Mouse (Mus musculus): ENCODE measurements around the gene Ppm1h. TPM values are rescaled to one million over a fixed set of nuclear protein-coding genes. Genes with fewer than 3 reads are reported as not detected.
A peak's percentile ranks its signal among the peaks of the same experiment; 100 is the strongest.

Ppm1h gene
- polyA plus RNA-seq, 1 experiment from 2014 or later = 13.7 TPM

DNA sequence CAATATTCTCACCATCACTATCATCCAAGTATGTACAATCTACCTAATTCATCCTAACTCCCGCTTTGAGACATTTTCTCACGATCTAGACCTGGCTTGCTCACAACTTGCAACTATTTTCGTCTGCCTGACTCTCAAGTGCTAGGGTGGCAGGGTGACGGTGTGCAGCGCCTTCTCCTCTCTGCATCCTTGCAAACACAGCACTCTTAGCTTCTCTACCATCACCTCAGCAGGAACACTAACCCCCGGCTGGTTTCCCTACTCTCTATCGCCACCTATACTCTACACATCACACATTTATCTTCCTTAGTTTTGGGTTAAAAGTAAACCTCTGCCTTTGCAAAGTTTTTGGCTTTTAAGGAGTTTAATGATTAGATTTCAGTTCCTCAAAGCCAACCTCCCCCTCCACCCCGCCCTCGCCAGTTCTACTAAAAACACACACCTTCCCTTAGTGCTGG lies 309.1 kb downstream of the Ppm1h start:
- H3K4me3 ChIP-seq (replicated peaks) = no peak overlapping the region
- H3K27ac ChIP-seq = 0 out of 2 replicates have a peak overlapping the region, but pooled peaks have one; percentile 36
- H3K9ac ChIP-seq = no peak overlapping the region

DNA sequence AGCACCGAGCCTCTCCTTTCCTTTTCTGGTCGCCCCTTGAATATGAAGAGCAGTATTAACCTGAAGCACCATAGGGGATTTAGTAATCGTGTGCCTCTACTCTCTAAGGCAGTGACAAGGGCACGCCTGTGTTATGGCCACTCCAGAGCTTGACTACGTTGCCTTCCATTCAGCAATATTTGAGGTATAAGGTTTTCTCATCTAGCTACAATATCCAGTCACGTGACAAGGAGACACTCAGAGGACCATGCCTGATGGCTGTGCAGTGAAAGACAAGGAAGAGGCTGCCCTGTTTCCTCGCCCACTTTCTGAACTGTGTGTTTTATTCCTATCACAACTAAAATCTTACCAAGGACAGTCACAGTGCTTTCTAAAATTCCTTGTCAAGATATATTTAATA lies 309.8 kb downstream of the Ppm1h start:
- H3K4me1 ChIP-seq (replicated peaks) = peaks cover 7% of the 10 kb centered on the region; the same call in 1 of the 2 replicates
- no peak overlapping the region for H3K9ac ChIP-seq
- no peak overlapping the region for H3K4me2 ChIP-seq (replicated peaks)
- no peak for ATAC-seq
- H3K36me3 ChIP-seq = no peaks in the 10 kb centered on the region
- H3K9me3 ChIP-seq = no peaks in the 10 kb centered on the region
- H3K4me3 ChIP-seq (replicated peaks) = no peak overlapping the region
- WGBS = 74% methylated on average over 7 of the region's 7 CpGs
- no peaks in the 10 kb centered on the region for H3K27me3 ChIP-seq (replicated peaks)
- no peak overlapping the region for H3K27ac ChIP-seq

More for the DNA sequence above, 309.1 kb downstream of the Ppm1h start:
- Histone ChIP-seq H3K36me3 (no peaks in the 10 kb centered on the region), H3K4me2 (replicated peaks) (peak overlapping the region; percentile 9; the same call in 1 of the 2 replicates), H3K4me1 (replicated peaks) (peaks cover 12% of the 10 kb centered on the region), H3K9me3 (no peaks in the 10 kb centered on the region), H3K27me3 (replicated peaks) (no peaks in the 10 kb centered on the region)
- ATAC-seq = no peak
- WGBS = 21% methylated on average over 9 of the region's 9 CpGs

DNA sequence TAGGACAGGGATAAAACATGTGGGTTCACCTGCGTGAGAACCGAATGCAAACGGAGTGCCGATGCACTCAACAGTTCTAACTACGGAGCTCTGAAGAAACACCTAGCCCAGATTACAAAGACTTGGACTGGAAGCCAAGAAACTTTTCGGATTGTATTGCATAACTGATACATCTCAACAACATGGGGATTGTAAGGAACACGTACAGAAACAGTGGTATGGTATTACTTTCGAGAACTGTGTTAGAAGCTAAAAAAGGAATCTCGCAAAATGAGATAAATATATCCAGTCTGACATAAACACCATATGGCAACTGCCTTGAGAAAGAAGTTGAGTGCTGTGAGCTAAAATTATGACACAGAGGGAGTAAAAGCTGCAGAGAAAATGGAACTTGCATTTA lies 311.4 kb downstream of the Ppm1h start:
- Histone ChIP-seq H3K4me2 (replicated peaks) (no peak overlapping the region), H3K9ac (no peak overlapping the region), H3K4me1 (replicated peaks) (peaks cover 7% of the 10 kb centered on the region; the same call in 1 of the 2 replicates), H3K4me3 (replicated peaks) (no peak overlapping the region), H3K36me3 (no peaks in the 10 kb centered on the region), H3K27me3 (replicated peaks) (no peaks in the 10 kb centered on the region), H3K9me3 (no peaks in the 10 kb centered on the region), H3K27ac (no peak overlapping the region)
- WGBS = 83% methylated on average over 9 of the region's 9 CpGs
- no peak for ATAC-seq

DNA sequence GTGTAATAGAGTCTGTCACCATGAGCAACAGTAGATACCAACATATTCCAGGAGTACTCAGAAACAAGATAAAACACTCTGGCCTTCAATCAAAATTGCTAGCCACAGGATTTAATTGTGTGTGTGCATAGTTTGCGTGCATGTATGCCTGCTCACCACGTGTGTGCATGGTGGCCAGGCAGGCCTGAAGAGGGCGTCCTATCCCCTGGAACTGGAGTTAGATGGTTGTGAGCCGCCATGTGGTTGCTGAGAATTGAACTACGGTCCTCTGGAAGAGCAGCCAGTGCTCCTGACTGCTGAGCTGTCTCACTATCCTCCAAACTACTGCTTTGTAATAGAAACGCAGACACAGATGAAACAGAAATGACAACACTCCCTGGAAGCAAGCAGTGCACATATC lies 312.0 kb downstream of the Ppm1h start:
- Histone ChIP-seq H3K36me3 (peaks cover 4% of the 10 kb centered on the region), H3K4me1 (replicated peaks) (peaks cover 7% of the 10 kb centered on the region; the same call in 1 of the 2 replicates), H3K27ac (0 out of 2 replicates have a peak overlapping the region, but pooled peaks have one; percentile 6), H3K4me2 (replicated peaks) (no peak overlapping the region), H3K4me3 (replicated peaks) (no peak overlapping the region), H3K9ac (no peak overlapping the region), H3K27me3 (replicated peaks) (no peaks in the 10 kb centered on the region), H3K9me3 (no peaks in the 10 kb centered on the region)
- WGBS = 92% methylated on average over 6 of the region's 6 CpGs
- ATAC-seq = no peak

DNA sequence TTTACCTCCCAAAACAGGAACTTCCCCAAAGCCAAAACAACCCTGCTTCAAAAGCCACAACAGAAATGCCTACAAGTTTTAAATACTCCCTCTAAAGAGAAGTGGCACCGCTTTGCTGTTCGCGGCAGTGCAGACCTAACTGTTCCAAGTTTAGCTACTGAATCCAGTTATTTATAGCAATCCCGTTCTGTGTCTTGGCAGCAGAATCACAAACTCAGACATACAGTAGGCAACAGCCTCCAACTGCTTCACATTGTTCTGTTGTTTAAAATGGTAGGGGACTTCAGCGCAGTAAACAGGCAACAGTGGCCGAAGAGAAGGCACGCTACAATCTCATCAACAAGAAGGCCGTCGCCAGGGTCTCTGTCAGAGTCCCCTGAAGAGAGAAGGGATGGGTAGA lies 312.5 kb downstream of the Ppm1h start:
- Histone ChIP-seq H3K9me3 (no peaks in the 10 kb centered on the region), H3K36me3 (peaks cover 7% of the 10 kb centered on the region), H3K27ac (0 out of 2 replicates have a peak overlapping the region, but pooled peaks have one; percentile 6), H3K9ac (no peak overlapping the region), H3K4me2 (replicated peaks) (no peak overlapping the region), H3K4me1 (replicated peaks) (peaks cover 7% of the 10 kb centered on the region; the same call in 1 of the 2 replicates), H3K4me3 (replicated peaks) (no peak overlapping the region), H3K27me3 (replicated peaks) (no peaks in the 10 kb centered on the region)
- WGBS = 74% methylated on average over 9 of the region's 9 CpGs
- no peak for ATAC-seq

DNA sequence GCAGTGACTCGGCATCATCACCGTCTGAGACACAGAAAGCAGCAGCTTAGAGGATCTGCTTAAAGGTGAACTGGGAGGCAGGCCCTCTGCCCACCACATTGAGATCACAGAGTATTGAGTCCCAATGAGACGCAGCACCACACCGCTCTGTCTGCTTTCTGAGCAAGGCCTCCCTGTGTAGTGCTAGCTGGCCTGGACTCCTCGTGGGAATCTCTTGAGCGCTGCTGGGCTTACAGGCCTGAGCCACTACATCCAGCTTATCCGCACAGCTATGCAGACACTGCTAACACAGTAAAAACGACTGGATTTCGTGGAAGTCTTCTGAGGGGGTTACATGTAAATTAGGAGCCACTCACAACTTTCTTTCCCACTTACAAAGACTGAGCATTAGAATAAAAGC lies 313.1 kb downstream of the Ppm1h start:
- peaks cover 10% of the 10 kb centered on the region for H3K36me3 ChIP-seq
- no peak overlapping the region for H3K4me3 ChIP-seq (replicated peaks)
- peaks cover 7% of the 10 kb centered on the region; the same call in 1 of the 2 replicates for H3K4me1 ChIP-seq (replicated peaks)
- no peak overlapping the region for H3K27ac ChIP-seq
- no peak overlapping the region for H3K4me2 ChIP-seq (replicated peaks)
- H3K9me3 ChIP-seq = no peaks in the 10 kb centered on the region
- no peak for ATAC-seq
- WGBS = 88% methylated on average over 9 of the region's 9 CpGs
- no peak overlapping the region for H3K9ac ChIP-seq
- no peaks in the 10 kb centered on the region for H3K27me3 ChIP-seq (replicated peaks)

DNA sequence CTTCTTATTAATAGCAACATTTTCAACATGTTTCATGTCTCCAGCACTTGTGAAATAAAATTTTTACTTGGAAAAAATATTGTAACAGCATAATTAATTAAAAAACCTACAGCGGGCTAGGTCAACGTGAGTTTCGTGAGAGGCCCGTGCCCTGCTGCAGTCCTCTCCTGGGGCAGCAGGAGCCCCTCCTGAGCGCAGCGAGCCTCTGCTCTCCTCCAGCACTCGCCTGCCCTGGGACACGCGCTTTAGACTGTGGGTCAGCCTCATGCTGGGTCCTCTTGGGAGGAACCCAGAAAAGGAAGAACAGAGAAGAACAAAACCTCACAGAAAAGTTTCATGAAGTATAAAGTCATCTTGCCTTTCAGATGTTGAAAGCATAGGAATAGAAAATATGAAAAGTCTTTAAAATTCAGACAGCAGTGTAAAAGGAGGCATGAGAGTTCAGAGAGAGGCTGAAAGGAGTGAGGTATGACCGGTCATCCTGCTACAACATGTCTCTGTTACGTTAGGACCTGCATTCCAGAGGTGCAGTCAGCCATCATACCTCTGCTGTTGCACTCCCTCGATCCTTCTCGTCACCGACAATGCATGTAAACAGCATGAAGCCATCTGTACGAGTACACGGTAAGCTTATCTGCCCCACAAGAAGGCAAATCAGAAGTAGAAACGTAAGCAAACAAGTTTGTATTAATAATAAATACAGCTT lies 316.0 kb downstream of the Ppm1h start:
- ATAC-seq = no peak
- H3K4me3 ChIP-seq (replicated peaks) = no peak overlapping the region
- no peak overlapping the region for H3K4me2 ChIP-seq (replicated peaks)
- H3K4me1 ChIP-seq (replicated peaks) = no peaks in the 10 kb centered on the region
- no peak overlapping the region for H3K9ac ChIP-seq
- H3K27me3 ChIP-seq (replicated peaks) = no peaks in the 10 kb centered on the region
- peaks cover 18% of the 10 kb centered on the region for H3K36me3 ChIP-seq
- 87% methylated on average over 17 of the region's 17 CpGs for WGBS
- H3K9me3 ChIP-seq = no peaks in the 10 kb centered on the region
- H3K27ac ChIP-seq = no peak overlapping the region

MicroRNAs encoded within 50 kb of the gene (microRNA counts, 519-probe panel; counts per million panel counts)
- 4,649 counts per million, percentile 98 among the panel's probes with 10 or more counts for microRNA mmu-let-7i

Other genes starting within 250 kb of the Ppm1h start
- 3.3 and 4.1 TPM in 2 replicates for gene Avpr1a, start 230.3 kb upstream of the Ppm1h start, polyA plus RNA-seq (2015; fragmentation: Nextera tagmentation; extraction: Ambion mirVana)

Data from intestine, embryonic 15.5 days (tissue).